Mouse (Mus musculus): ENCODE data around the gene Spata9.

The Spata9 gene

GRCm38 (mm10) chr13:75992169-75993028, 25.4 kb downstream of the Spata9 start:
- DNase-seq, result no peak

DNA sequence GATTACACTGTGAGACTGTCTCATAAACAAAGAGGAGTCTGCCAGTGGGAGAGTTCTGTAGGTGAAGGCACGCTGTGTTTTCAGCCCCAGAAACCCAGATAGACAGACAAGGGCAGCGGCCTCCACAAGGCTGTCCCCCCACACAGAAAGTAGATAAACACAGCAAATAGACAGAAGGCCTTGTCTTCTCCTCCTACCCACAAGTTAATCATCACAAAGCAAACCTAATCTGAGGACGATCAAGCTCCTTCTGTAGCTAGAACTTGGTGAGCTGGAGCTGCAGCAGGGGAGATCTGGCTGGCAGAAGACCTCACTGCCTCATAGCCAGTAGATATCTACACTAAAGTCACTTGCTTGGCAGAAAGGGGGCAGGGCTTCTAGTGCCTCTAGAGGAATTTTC, 36.3 kb downstream of the Spata9 start:
- DNase-seq, result no peak

GRCm38 (mm10) chr13:76014511-76014910, 47.6 kb downstream of the Spata9 start:
- DNase-seq, result no peak

- no peak for DNase-seq
Observed at GRCm38 (mm10) chr13:76017465-76017864, 50.5 kb downstream of the Spata9 start.

DNA sequence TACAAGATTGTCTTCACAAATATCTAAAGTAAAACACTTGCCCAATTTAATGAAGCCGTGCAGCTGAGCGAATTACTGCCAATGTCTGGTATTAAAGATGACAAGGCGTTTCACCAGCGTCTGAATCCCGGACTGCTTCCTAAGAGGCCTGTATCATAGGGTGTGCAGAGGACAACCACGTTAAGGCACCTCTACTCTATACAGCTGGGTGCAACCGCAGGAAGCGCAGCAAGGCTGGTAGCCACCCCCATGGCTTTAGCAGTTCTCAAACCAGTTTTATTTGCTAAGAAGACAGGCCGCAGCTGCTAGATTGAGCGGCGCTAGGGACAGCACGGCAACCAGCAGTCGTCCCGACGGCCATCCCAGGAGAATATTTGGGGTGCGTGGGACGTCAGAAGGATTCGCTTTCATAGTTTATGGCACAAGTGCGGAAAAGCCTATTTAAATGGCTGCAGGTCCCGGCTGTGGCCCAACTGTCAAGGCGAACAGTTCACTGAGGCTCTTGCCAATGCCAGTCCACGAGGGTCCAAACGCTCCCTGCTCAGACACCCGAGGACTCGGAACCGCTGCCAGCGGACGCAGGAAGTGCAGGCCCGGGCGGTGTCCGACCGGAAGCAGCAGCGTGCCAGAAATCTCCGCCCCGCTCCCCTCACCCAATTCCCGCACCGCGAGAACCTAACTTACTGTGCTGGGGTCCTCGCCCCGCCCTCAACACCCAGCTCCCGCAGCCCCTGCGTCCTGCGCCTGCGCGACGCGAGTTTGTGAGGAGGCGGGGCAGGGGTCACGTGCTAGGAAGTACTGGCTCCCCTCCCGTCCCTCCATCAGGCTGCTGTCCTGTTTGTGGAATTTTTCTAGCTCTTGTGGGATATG, 51.3 kb downstream of the Spata9 start, which contains the start of gene Rfesd:
Gene Rfesd, minus strand, starts transcription at position 746 of the 870 bp plus-strand sequence.
- peak; percentile 96 for DNase-seq

DNA sequence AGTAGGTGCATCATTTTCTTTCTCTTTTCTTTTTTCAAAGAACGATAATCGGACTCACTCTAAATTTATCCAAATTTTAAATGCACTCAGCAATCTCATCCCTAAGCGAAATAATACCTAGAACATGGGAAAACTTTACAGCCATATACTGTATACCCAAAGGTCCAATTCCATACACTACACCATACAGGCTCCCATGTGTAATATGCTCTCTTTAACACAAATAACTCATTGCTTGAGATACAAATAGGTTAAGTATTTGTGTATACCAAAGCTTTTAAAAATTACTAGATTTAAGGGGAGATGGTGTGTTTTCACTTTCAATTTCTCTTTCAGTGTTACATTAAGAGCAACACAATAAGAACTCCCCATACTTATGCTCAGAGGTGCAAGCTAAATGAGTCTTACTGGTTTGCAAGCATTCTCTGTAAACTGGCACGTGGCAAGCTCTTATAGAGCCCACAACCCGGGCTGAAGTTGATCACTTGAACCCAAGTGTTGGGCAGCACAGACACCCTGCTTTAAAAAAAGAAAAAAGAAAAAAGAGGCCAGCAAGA, 52.0 kb downstream of the Spata9 start:
- no peak for DNase-seq

- DNase-seq, result no peak
Observed at GRCm38 (mm10) chr13:76021782-76022181, 54.8 kb downstream of the Spata9 start.

DNA sequence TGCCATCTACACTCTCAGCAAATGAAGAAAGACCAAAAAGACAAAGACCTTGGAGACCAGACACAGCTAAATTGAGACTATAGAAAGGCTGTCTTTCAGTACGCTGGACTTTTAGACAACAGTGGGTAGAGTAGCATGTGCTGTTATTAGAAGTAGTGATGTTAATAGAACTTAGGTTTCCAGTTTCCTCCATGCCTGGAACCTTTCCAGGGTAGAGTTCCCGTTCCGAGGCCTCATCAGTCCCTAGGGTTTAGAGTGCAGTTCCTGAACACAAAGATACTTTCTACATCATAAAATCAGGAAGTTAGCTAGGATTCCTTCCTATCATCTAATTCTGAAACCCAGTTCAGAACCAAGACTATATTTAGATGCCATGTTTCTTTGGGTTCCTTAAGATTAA, 57.6 kb downstream of the Spata9 start:
- no peak for DNase-seq

- DNase-seq, result no peak
Observed at GRCm38 (mm10) chr13:76042455-76042854, 75.5 kb downstream of the Spata9 start.

DNA sequence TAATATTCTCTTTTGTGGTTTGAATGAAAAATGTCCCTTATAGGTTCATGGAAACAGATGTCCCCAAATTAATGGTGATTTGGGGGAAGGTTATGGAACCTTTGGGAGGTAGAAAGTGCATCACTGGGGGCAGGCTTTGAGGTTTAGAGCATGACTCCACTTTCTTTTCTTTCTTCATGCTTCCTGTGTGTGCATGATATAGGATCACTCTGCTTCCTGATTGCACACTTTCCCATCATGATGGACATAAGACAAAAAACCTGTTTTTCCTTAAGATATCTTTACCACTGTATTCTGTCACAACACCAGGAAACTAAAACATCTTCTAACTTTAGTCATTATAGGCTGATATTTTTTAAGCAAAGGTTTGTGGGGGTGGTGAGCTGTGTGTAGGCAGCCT, 78.0 kb downstream of the Spata9 start:
- no peak for DNase-seq

All from right cerebral cortex, postnatal 25 days (tissue).